ENCODE assay signal across 8 mouse cellular contexts in the genomic region with DNA sequence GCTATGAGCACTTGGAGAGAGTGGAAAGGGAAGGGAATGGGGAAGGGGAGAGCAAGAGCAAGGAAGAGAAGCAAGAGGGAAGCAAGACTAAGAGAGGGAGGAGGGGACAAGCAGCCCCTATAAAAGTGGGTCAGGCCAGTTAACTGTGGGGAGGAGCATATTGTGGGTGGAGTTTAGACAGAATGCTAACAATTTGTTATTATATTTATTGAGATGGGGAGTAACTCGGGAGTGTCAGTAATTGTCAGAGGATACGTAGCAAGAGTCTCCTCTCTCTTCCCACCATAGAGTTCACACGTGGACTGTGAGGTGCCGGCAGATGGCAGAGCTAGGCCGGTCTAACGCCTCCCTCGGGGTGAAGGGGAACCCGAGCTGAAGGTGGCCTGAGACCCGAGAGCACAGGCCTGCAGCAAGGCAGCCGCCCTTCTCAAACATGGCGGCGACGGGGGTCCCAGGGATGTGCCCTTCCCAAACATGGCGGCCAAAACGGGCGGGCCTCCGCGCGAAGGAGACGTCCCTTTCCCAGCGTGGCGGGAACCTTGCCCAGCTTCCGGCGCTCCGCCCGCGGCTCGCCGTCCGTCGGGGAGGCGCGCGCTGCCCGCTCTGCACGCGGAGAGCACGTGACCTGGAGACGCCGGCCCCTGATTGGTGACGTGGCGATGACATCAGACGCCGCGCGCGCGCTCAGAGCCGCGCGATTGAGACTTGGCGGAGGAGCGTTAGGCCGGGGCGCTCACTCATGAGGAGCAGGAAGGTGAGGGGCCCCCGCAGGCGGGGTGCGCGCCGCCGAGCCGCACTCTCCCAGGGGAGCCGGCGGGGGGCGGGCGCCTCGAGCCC. TPM values are rescaled to one million over a fixed set of nuclear protein-coding genes. Genes with fewer than 3 reads are reported as not detected.
DNase-seq lines count a peak whose midpoint lies in the region; ATAC-seq and TF ChIP-seq lines count a peak whose summit lies in the region.

A gene (plus strand): TSS at position 669 of the 837 bp plus-strand sequence.

- peaks cover 9% of the 10 kb centered on the region for H3K36me3 ChIP-seq in ES-Bruce4 (ENCODE audit: control insufficient read depth, insufficient read depth, low read length, poor library complexity, severe bottlenecking)
- peaks cover 24% of the 10 kb centered on the region for H3K36me3 ChIP-seq in forebrain, embryonic 13.5 days (ENCODE audit: poor library complexity, severe bottlenecking)
- peaks cover 16% of the 10 kb centered on the region for H3K36me3 ChIP-seq in liver, postnatal 0 days (replicated peaks; ENCODE audit: insufficient read depth, low read length)
- peaks cover 17% of the 10 kb centered on the region for H3K36me3 ChIP-seq in neural tube, embryonic 14.5 days (ENCODE audit: control insufficient read depth, insufficient read depth, low read length)

- peak; percentile 97 to 98 for DNase-seq in heart, postnatal 10 days
- DNase-seq in large intestine, adult 2 months (ENCODE audit: low read depth, low spot score), result peak; percentile 74
- peak; percentile 96 for DNase-seq in liver, postnatal 0 days
- peak; percentile 97 for DNase-seq in testis, postnatal 10 days (ENCODE audit: low spot score)

- H3K9ac ChIP-seq in ES-Bruce4 (ENCODE audit: low read depth, poor library complexity, severe bottlenecking), result peak within 1 kb of the TSS; percentile 82
- peak within 1 kb of the TSS; percentile 92 for H3K9ac ChIP-seq in forebrain, embryonic 13.5 days
- peak within 1 kb of the TSS; percentile 89 for H3K9ac ChIP-seq in liver, postnatal 0 days (replicated peaks)
- H3K9ac ChIP-seq in neural tube, embryonic 14.5 days (replicated peaks; ENCODE audit: low read depth, low read length), result peak within 1 kb of the TSS; percentile 85

- peak; percentile 63; the same call in 1 of the 2 replicates for TF ChIP-seq EP300 in ES-Bruce4 (IDR thresholded peaks at IDR 0.05; ENCODE audit: insufficient read depth, low read depth, low read length)
- no peak for TF ChIP-seq EP300 in liver, postnatal 0 days (IDR thresholded peaks at IDR 0.05; ENCODE audit: low read depth)

- peak within 1 kb of the TSS; percentile 98 for H3K4me3 ChIP-seq in ES-Bruce4 (ENCODE audit: low read depth, low read length)
- peak within 1 kb of the TSS; percentile 81 for H3K4me3 ChIP-seq in forebrain, embryonic 13.5 days
- peak within 1 kb of the TSS; percentile 78 for H3K4me3 ChIP-seq in liver, postnatal 0 days (ENCODE audit: low read depth, low read length)
- H3K4me3 ChIP-seq in neural tube, embryonic 14.5 days (ENCODE audit: low read depth, low read length), result peak within 1 kb of the TSS; percentile 69

- ATAC-seq in cerebellum, adult (ENCODE audit: insufficient number of reproducible peaks, low FRiP score, low TSS enrichment), result peak; percentile 87
- peak; percentile 95 for ATAC-seq in forebrain, embryonic 13.5 days
- ATAC-seq in liver, postnatal 0 days, result peak; percentile 94
- peak; percentile 95 for ATAC-seq in neural tube, embryonic 14.5 days (ENCODE audit: low read depth)

- intact Hi-C loops in heart, postnatal 10 days (cut with DNase I), result loop anchor here (5.0 kb wide), 1 partner anchor 56 kb away; a partner anchor contains a TSS

- H3K27ac ChIP-seq in ES-Bruce4 (ENCODE audit: insufficient read depth, low read length), result peak within 1 kb of the TSS; percentile 15
- peak within 1 kb of the TSS; percentile 80 for H3K27ac ChIP-seq in forebrain, embryonic 13.5 days
- H3K27ac ChIP-seq in liver, postnatal 0 days (ENCODE audit: low read depth), result peak within 1 kb of the TSS; percentile 97
- H3K27ac ChIP-seq in neural tube, embryonic 14.5 days (ENCODE audit: low read depth, low read length), result peak within 1 kb of the TSS; percentile 79

- no peaks in the 10 kb centered on the region for H3K4me1 ChIP-seq in ES-Bruce4 (ENCODE audit: control insufficient read depth, insufficient read depth, low read length)
- peaks cover 24% of the 10 kb centered on the region for H3K4me1 ChIP-seq in forebrain, embryonic 13.5 days
- H3K4me1 ChIP-seq in liver, postnatal 0 days (ENCODE audit: insufficient read depth), result peaks cover 18% of the 10 kb centered on the region
- H3K4me1 ChIP-seq in neural tube, embryonic 14.5 days (ENCODE audit: control insufficient read depth, insufficient read depth, low read length), result peaks cover 18% of the 10 kb centered on the region

- TF ChIP-seq CTCF in ES-Bruce4 (IDR thresholded peaks at IDR 0.05; ENCODE audit: low read depth, low read length), result no peak
- peak; percentile 31 for TF ChIP-seq CTCF in liver, postnatal 0 days (IDR thresholded peaks at IDR 0.05; ENCODE audit: low read depth)

- WGBS in forebrain, embryonic 13.5 days, result 2% methylated on average over 67 of the region's 67 CpGs
- WGBS in large intestine, adult 2 months, result under 1% methylated on average over 65 of the region's 67 CpGs
- 4% methylated on average over 54 of the region's 67 CpGs for WGBS in liver, postnatal 0 days (ENCODE audit: insufficient replicate concordance)
- 1% methylated on average over 56 of the region's 67 CpGs for WGBS in neural tube, embryonic 14.5 days

- H3K4me2 ChIP-seq in forebrain, embryonic 13.5 days, result peak within 1 kb of the TSS; percentile 89
- H3K4me2 ChIP-seq in liver, postnatal 0 days (ENCODE audit: low read depth, low read length), result peak within 1 kb of the TSS; percentile 91
- H3K4me2 ChIP-seq in neural tube, embryonic 14.5 days (ENCODE audit: low read depth, low read length), result peak within 1 kb of the TSS; percentile 54

- H3K9me3 ChIP-seq in ES-Bruce4 (replicated peaks; ENCODE audit: control insufficient read depth, insufficient read depth, low read length, poor library complexity, severe bottlenecking), result no peaks in the 10 kb centered on the region
- H3K9me3 ChIP-seq in forebrain, embryonic 13.5 days (replicated peaks), result no peaks in the 10 kb centered on the region
- H3K9me3 ChIP-seq in liver, postnatal 0 days (ENCODE audit: low read length), result no peaks in the 10 kb centered on the region
- H3K9me3 ChIP-seq in neural tube, embryonic 14.5 days (ENCODE audit: control insufficient read depth, low read length), result no peaks in the 10 kb centered on the region

- H3K27me3 ChIP-seq in ES-Bruce4 (ENCODE audit: control insufficient read depth, insufficient read depth, low read length, poor library complexity, severe bottlenecking), result no peaks in the 10 kb centered on the region
- H3K27me3 ChIP-seq in forebrain, embryonic 13.5 days, result peaks cover 18% of the 10 kb centered on the region
- no peaks in the 10 kb centered on the region for H3K27me3 ChIP-seq in liver, postnatal 0 days (ENCODE audit: insufficient read depth, low read length)
- no peaks in the 10 kb centered on the region for H3K27me3 ChIP-seq in neural tube, embryonic 14.5 days (ENCODE audit: control insufficient read depth, insufficient read depth, low read length)

- TF ChIP-seq POLR2A in ES-Bruce4 (IDR thresholded peaks at IDR 0.05; ENCODE audit: insufficient read depth, low read length), result peak; percentile 16

RNA-seq across cellular contexts. Expression of the gene that starts here (rescaled TPM):
- 39.0 and 42.6 TPM in 2 replicates for polyA plus RNA-seq in ES-Bruce4 (2011; ENCODE audit: insufficient read depth, insufficient read length, low read depth, missing spikeins)
- 82.9 and 86.8 TPM in 2 replicates for polyA plus RNA-seq in forebrain, embryonic 13.5 days (2015; fragmentation: Nextera tagmentation; extraction: Ambion mirVana)
- 10 to 100 TPM; 12.3 to 16.4 TPM for total RNA-seq in heart, postnatal 10 days (2021)
- polyA plus RNA-seq in large intestine, adult 2 months (2012; rRNA removed), result 36.8 and 37.4 TPM in 2 replicates
- polyA plus RNA-seq in liver, postnatal 0 days (2015; fragmentation: Nextera tagmentation; extraction: Ambion mirVana), result 56.1 and 59.5 TPM in 2 replicates
- 52.7 and 57.5 TPM in 2 replicates for polyA plus RNA-seq in neural tube, embryonic 14.5 days (2014; fragmentation: Nextera tagmentation; extraction: Ambion mirVana)

Comparison
In these comparisons a context has a peak if more than half of its experiments do, and no peak if none do; other contexts are left out.
1. Peak in every context shown above with its lines: DNase-seq, ATAC-seq, H3K4me3 ChIP-seq and H3K27ac ChIP-seq.
2. H3K27ac ChIP-seq: peak in every context shown above with its lines; median percentile 97 in liver, postnatal 0 days; 80 in forebrain, embryonic 13.5 days; 79 in neural tube, embryonic 14.5 days; 15 in ES-Bruce4.